Mouse (Mus musculus): ENCODE results near the gene Sertad2. TPM values are rescaled to one million over a fixed set of nuclear protein-coding genes. Genes with fewer than 3 reads are reported as not detected.

The Sertad2 gene
- polyA plus RNA-seq, 1 experiment from 2014 or later: 41.9 TPM

- Histone ChIP-seq H3K4me2 (replicated peaks) (no peak overlapping the region), H3K4me3 (no peak overlapping the region), H3K27ac (no peak overlapping the region), H3K9ac (no peak overlapping the region), H3K36me3 (no peaks in the 10 kb centered on the region), H3K4me1 (0 out of 2 replicates have a peak, but pooled peaks cover 7% of the 10 kb centered on the region), H3K9me3 (no peaks in the 10 kb centered on the region), H3K27me3 (no peaks in the 10 kb centered on the region)
- WGBS: 87% methylated on average over 11 of the region's 11 CpGs
- ATAC-seq (ENCODE audit: insufficient number of reproducible peaks, insufficient read depth, low FRiP score, low TSS enrichment): no peak
Observed at GRCm38 (mm10) chr11:20608442-20608841, 65.4 kb downstream of the Sertad2 start.

GRCm38 (mm10) chr11:20613223-20613622, 70.2 kb downstream of the Sertad2 start:
- H3K36me3 ChIP-seq: no peaks in the 10 kb centered on the region
- no peaks in the 10 kb centered on the region for H3K27me3 ChIP-seq
- no peak overlapping the region for H3K27ac ChIP-seq
- H3K9me3 ChIP-seq: no peaks in the 10 kb centered on the region
- WGBS: 74% methylated on average over 4 of the region's 4 CpGs
- H3K4me2 ChIP-seq (replicated peaks): no peak overlapping the region
- peaks cover 8% of the 10 kb centered on the region; the same call in 1 of the 2 replicates for H3K4me1 ChIP-seq
- no peak overlapping the region for H3K9ac ChIP-seq
- H3K4me3 ChIP-seq: no peak overlapping the region
- no peak for ATAC-seq (ENCODE audit: insufficient number of reproducible peaks, insufficient read depth, low FRiP score, low TSS enrichment)

- Histone ChIP-seq H3K27me3 (no peaks in the 10 kb centered on the region), H3K9ac (no peak overlapping the region), H3K4me2 (replicated peaks) (no peak overlapping the region), H3K27ac (no peak overlapping the region), H3K9me3 (no peaks in the 10 kb centered on the region), H3K36me3 (no peaks in the 10 kb centered on the region), H3K4me3 (no peak overlapping the region), H3K4me1 (peaks cover 8% of the 10 kb centered on the region; the same call in 1 of the 2 replicates)
- WGBS: 51% methylated on average over 3 of the region's 3 CpGs
- ATAC-seq (ENCODE audit: insufficient number of reproducible peaks, insufficient read depth, low FRiP score, low TSS enrichment): no peak
Observed at GRCm38 (mm10) chr11:20616103-20616502, 73.0 kb downstream of the Sertad2 start.

GRCm38 (mm10) chr11:20627146-20627545, 84.1 kb downstream of the Sertad2 start:
- no peak overlapping the region for H3K27ac ChIP-seq
- no peaks in the 10 kb centered on the region for H3K4me1 ChIP-seq
- H3K4me3 ChIP-seq: no peak overlapping the region
- no peaks in the 10 kb centered on the region for H3K27me3 ChIP-seq
- H3K9me3 ChIP-seq: no peaks in the 10 kb centered on the region
- no peak overlapping the region for H3K9ac ChIP-seq
- ATAC-seq (ENCODE audit: insufficient number of reproducible peaks, insufficient read depth, low FRiP score, low TSS enrichment): no peak
- no peaks in the 10 kb centered on the region for H3K36me3 ChIP-seq
- WGBS: 81% methylated on average over 2 of the region's 2 CpGs
- no peak overlapping the region for H3K4me2 ChIP-seq (replicated peaks)

- no peaks in the 10 kb centered on the region for H3K27me3 ChIP-seq
- no peak for ATAC-seq (ENCODE audit: insufficient number of reproducible peaks, insufficient read depth, low FRiP score, low TSS enrichment)
- no peak overlapping the region for H3K4me3 ChIP-seq
- no peaks in the 10 kb centered on the region for H3K36me3 ChIP-seq
- WGBS: 33% methylated on average over 2 of the region's 2 CpGs
- H3K4me1 ChIP-seq: peaks cover 4% of the 10 kb centered on the region
- H3K9ac ChIP-seq: no peak overlapping the region
- H3K9me3 ChIP-seq: no peaks in the 10 kb centered on the region
- H3K4me2 ChIP-seq (replicated peaks): no peak overlapping the region
- H3K27ac ChIP-seq: no peak overlapping the region
Observed at GRCm38 (mm10) chr11:20628216-20628615, 85.2 kb downstream of the Sertad2 start.

- H3K4me1 ChIP-seq: peaks cover 17% of the 10 kb centered on the region
- no peak overlapping the region for H3K9ac ChIP-seq
- H3K9me3 ChIP-seq: no peaks in the 10 kb centered on the region
- no peaks in the 10 kb centered on the region for H3K27me3 ChIP-seq
- no peak overlapping the region for H3K4me3 ChIP-seq
- H3K4me2 ChIP-seq (replicated peaks): no peak overlapping the region
- H3K27ac ChIP-seq: no peak overlapping the region
- H3K36me3 ChIP-seq: no peaks in the 10 kb centered on the region
- ATAC-seq (ENCODE audit: insufficient number of reproducible peaks, insufficient read depth, low FRiP score, low TSS enrichment): no peak
- 86% methylated on average over 5 of the region's 5 CpGs for WGBS
Observed at GRCm38 (mm10) chr11:20629700-20630099, 86.6 kb downstream of the Sertad2 start.

- Histone ChIP-seq H3K9ac (0 out of 2 replicates have a peak overlapping the region, but pooled peaks have one; percentile 78), H3K36me3 (no peaks in the 10 kb centered on the region), H3K4me2 (replicated peaks) (peak overlapping the region; percentile 64), H3K27me3 (no peaks in the 10 kb centered on the region), H3K4me1 (peaks cover 27% of the 10 kb centered on the region), H3K9me3 (no peaks in the 10 kb centered on the region), H3K27ac (peak overlapping the region; percentile 98), H3K4me3 (peak overlapping the region; percentile 83)
- ATAC-seq (ENCODE audit: insufficient number of reproducible peaks, insufficient read depth, low FRiP score, low TSS enrichment): peak; percentile 91
- 2% methylated on average over 34 of the region's 36 CpGs for WGBS
Observed at GRCm38 (mm10) chr11:20631026-20631940, 88.2 kb downstream of the Sertad2 start.

- Histone ChIP-seq H3K4me1 (peaks cover 29% of the 10 kb centered on the region), H3K9ac (peak overlapping the region; percentile 78), H3K4me3 (peak overlapping the region; percentile 83), H3K9me3 (no peaks in the 10 kb centered on the region), H3K4me2 (replicated peaks) (peak overlapping the region; percentile 62), H3K27ac (peak overlapping the region; percentile 98), H3K36me3 (no peaks in the 10 kb centered on the region), H3K27me3 (no peaks in the 10 kb centered on the region)
- ATAC-seq (ENCODE audit: insufficient number of reproducible peaks, insufficient read depth, low FRiP score, low TSS enrichment): peak; percentile 94
- under 1% methylated on average over 63 of the region's 67 CpGs for WGBS
Observed at GRCm38 (mm10) chr11:20631941-20632618, 89.0 kb downstream of the Sertad2 start.

- H3K4me1 ChIP-seq: peaks cover 29% of the 10 kb centered on the region
- H3K27me3 ChIP-seq: no peaks in the 10 kb centered on the region
- H3K36me3 ChIP-seq: no peaks in the 10 kb centered on the region
- no peaks in the 10 kb centered on the region for H3K9me3 ChIP-seq
- WGBS: under 1% methylated on average over 13 of the region's 13 CpGs
- peak overlapping the region; percentile 98 for H3K27ac ChIP-seq
- peak overlapping the region; percentile 62 for H3K4me2 ChIP-seq (replicated peaks)
- peak overlapping the region; percentile 83 for H3K4me3 ChIP-seq
- ATAC-seq (ENCODE audit: insufficient number of reproducible peaks, insufficient read depth, low FRiP score, low TSS enrichment): no peak
- H3K9ac ChIP-seq: peak overlapping the region; percentile 78
Observed at GRCm38 (mm10) chr11:20632619-20632965, 89.5 kb downstream of the Sertad2 start.

- H3K4me1 ChIP-seq: peaks cover 33% of the 10 kb centered on the region
- no peak for ATAC-seq (ENCODE audit: insufficient number of reproducible peaks, insufficient read depth, low FRiP score, low TSS enrichment)
- H3K9me3 ChIP-seq: no peaks in the 10 kb centered on the region
- H3K4me2 ChIP-seq (replicated peaks): no peak overlapping the region
- H3K4me3 ChIP-seq: no peak overlapping the region
- no peaks in the 10 kb centered on the region for H3K27me3 ChIP-seq
- H3K27ac ChIP-seq: no peak overlapping the region
- H3K36me3 ChIP-seq: no peaks in the 10 kb centered on the region
- WGBS: 88% methylated on average over 1 of the region's 1 CpGs
- no peak overlapping the region for H3K9ac ChIP-seq
Observed at GRCm38 (mm10) chr11:20634543-20634942, 91.5 kb downstream of the Sertad2 start.

- Histone ChIP-seq H3K27ac (peak overlapping the region; percentile 69), H3K36me3 (no peaks in the 10 kb centered on the region), H3K4me2 (replicated peaks) (0 out of 2 replicates have a peak overlapping the region, but pooled peaks have one; percentile 11), H3K4me1 (peaks cover 44% of the 10 kb centered on the region), H3K27me3 (no peaks in the 10 kb centered on the region), H3K4me3 (no peak overlapping the region), H3K9ac (no peak overlapping the region), H3K9me3 (no peaks in the 10 kb centered on the region)
- 23% methylated on average over 6 of the region's 6 CpGs for WGBS
- no peak for ATAC-seq (ENCODE audit: insufficient number of reproducible peaks, insufficient read depth, low FRiP score, low TSS enrichment)
Observed at GRCm38 (mm10) chr11:20635646-20636045, 92.6 kb downstream of the Sertad2 start.

- Histone ChIP-seq H3K4me1 (peaks cover 48% of the 10 kb centered on the region), H3K4me3 (no peak overlapping the region), H3K27ac (peak overlapping the region; percentile 69), H3K9ac (no peak overlapping the region), H3K4me2 (replicated peaks) (0 out of 2 replicates have a peak overlapping the region, but pooled peaks have one; percentile 11), H3K36me3 (no peaks in the 10 kb centered on the region), H3K27me3 (no peaks in the 10 kb centered on the region), H3K9me3 (no peaks in the 10 kb centered on the region)
- no peak for ATAC-seq (ENCODE audit: insufficient number of reproducible peaks, insufficient read depth, low FRiP score, low TSS enrichment)
- 49% methylated on average over 4 of the region's 4 CpGs for WGBS
Observed at GRCm38 (mm10) chr11:20636114-20636513, 93.1 kb downstream of the Sertad2 start.
